Mouse (Mus musculus) cerebellum, postnatal 14 days (tissue): ENCODE data around the gene Entpd8.
A peak's percentile ranks its signal among the peaks of the same experiment; 100 is the strongest.

Source experiments
- DNase-seq, 2 experiments: peaks; one replicate each; pipeline ENCODE4 v3.0.0; 2021; ENCODE audit warnings: mixed read lengths in 2 of 2

Gene Entpd8

GRCm38 (mm10) chr2:25080076-25080475 lies at the start of gene Entpd8:
Entpd8 (plus strand) TSS chr2:25080304.
- no peak for DNase-seq

DNA sequence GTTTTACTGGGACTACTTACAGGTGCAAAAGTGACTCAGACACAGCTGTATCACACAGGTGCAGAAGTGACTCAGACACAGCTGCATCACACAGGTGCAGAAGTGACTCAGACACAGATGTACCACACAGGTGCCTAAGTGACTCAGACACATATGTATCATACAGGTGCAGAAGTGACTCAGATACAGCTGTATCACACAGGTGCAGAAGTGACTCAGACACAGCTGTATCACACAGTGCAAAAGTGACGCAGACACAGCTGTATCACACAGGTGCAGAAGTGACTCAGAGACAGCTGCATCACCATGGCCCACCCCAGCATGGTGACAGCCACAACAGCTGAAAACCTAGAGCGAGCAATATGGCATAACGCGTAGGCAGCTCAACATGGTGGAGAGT lies 45.1 kb upstream of the Entpd8 start:
- DNase-seq, result no peak

GRCm38 (mm10) chr2:25040089-25040488 lies 40.0 kb upstream of the Entpd8 start:
- no peak for DNase-seq

DNA sequence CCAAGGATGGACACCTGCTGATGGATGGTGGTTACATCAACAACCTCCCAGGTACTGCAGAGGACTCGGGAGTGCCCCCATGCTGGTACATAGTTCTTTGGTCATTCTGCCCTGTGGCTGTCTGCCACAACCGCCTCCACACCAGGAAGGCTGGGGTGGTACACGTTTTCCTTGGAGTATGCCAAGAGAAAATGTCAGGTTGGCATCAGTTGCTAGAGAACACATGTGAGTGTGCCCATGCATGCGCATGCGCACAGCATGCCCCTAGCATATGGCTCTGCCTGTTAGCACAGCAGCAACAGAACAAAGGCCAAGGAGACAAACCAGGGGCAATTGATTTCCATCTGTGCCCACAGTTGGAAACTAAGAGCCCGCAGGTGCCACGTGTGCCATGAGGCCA lies 29.2 kb upstream of the Entpd8 start:
- DNase-seq, result peak; percentile 82 to 89

DNA sequence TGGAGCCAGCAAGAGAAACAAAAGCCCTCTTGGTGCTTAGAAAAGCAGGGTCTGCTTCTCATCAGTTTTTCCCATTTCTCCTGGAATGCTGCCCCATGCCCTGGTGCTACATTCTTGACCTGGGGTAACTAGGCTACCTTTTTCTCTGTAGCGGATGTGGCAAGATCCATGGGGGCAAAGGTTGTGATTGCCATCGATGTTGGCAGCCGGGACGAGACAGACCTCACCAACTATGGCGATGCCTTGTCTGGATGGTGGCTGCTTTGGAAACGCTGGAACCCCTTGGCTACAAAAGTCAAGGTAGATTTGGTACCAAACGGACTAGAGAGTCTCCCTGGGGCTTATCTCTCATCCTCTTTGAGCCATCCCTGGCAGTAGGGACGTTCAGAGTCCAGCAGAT lies 28.7 kb upstream of the Entpd8 start:
- no peak for DNase-seq

GRCm38 (mm10) chr2:25053101-25053500 lies 27.0 kb upstream of the Entpd8 start:
- DNase-seq, result no peak

- peak; percentile 78 to 81 for DNase-seq
Observed at GRCm38 (mm10) chr2:25054221-25055067, 25.7 kb upstream of the Entpd8 start, which contains the start of gene Nsmf. Nsmf (plus strand) TSS chr2:25054355.

GRCm38 (mm10) chr2:25055068-25055405 lies 25.1 kb upstream of the Entpd8 start:
- DNase-seq, result peak; percentile 68 to 81

DNA sequence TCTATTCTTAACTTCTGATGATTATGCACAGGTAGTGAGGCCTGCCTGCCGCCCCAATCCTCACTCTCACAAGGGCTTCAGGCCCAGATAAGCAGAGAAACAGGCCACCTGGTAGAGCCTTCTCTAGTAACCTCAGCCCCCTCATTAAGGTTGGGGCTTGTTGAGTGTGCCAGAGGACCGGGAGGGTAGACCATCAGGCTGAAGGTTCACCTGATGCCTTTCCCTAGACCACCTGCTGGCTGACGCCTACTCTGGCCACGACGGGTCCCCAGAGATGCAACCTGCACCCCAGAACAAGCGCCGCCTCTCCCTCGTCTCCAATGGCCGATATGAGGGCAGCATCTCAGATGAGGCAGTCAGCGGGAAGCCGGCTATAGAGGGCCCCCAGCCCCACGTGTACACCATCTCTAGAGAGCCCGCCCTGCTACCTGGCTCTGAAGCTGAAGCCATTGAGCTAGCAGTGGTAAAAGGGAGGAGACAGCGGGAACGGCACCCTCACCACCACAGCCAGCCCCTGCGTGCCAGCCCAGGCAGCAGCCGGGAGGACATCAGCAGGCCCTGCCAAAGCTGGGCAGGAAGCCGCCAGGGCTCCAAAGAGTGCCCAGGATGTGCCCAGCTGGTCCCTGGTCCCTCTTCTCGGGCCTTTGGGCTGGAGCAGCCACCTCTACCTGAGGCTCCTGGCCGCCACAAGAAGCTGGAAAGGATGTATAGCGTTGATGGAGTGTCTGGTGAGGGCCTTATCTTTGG lies 24.5 kb upstream of the Entpd8 start:
- peak; percentile 32 for DNase-seq

DNA sequence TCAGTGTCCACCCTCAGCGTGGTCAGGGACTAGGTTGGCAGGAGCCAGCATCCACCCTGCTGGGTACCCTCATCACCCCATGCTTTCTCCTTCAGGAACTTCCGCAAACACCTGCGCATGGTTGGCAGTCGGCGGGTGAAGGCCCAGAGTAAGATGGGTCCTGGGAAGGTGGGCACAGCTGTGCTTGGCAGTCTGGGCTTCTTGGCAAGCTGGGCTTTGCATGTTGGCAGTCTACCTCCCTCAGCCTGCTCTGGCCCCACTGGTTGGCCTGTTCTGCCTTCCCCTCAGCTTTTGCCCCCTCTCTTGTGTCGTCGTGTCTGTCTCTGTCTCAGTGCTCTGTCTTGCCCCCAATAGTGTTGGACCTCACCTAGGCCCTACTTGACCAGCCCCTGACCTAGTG lies 21.2 kb upstream of the Entpd8 start:
- DNase-seq, result peak in 1 of 2 experiments; percentile 39

- no peak for DNase-seq
Observed at GRCm38 (mm10) chr2:25063523-25063922, 16.6 kb upstream of the Entpd8 start.

- no peak for DNase-seq
Observed at GRCm38 (mm10) chr2:25064285-25064684, 15.8 kb upstream of the Entpd8 start.

DNA sequence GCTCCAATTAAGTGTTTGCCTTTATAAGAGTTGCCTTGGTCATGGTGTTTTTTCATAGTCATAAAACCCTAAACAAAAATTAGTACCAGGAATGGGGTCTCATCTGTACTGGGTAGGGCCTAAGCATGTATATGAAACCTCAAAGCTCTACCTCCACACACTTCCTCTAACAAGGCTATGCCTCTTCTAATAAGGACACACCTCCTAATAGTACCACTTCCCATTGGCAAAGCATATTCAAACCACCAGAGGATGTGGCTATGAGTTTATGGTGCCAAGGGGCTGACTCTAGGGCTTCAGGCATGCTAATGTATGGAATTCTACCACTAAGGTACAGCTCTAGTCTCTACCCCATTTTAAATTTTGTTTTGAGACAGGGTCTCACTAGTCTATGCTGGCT lies 14.6 kb upstream of the Entpd8 start:
- no peak for DNase-seq

DNA sequence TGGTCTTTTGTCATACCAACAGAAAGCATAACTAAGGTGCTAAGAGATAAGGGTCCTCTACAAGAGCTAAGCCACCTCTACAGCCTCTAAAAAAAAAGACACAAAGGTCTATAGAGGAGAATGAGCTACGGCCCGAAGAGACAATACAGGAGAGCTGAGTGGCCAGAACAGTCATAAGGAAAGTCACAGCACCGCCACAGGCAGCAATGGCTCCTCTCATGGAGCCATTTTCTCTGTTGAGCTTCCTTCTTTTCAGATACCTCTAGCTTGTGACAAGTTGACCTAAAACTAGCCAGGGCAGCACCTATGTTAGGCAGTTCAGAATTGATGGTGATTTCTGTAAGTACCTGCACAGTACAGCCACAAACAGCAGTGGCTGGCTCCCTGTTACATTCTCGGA lies 13.6 kb upstream of the Entpd8 start:
- no peak for DNase-seq

DNA sequence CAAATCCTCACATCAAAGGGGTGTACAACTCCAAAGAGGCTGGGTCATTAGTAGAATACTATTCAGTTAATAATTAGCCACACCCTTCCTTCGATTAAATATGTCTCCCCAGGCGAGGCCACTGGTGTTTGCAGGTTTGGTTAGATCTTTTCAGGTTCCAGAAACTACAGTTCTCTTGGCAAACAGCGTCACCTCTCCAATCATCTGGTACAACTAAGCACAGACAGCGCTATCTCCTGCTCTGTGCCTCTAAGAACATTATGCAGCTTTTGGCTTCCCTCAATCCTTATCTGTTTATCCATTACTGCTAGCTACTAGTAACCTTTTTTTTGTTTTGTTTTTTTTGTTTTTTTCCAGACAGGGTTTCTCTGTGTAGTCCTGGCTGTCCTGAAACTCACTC lies 10.6 kb upstream of the Entpd8 start:
- DNase-seq, result no peak

DNA sequence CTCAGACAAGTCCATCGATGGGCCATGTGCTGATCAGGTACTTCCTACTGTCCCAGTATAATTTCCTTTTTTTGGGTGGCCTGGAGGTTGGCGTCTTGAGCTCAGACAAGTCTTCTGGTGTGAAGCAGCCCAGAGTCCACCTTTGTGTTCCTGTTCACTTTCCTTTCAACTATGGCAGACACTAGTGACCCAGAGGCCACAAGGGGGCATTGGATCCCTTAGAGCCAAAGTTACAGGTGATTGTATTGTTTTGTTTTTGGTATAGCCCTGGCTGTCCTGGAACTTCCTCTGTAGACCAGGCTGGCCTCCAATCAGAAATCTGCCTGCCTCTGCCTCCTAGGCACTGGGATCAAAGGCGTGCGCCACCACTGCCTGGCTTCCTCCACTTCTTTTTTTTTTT lies 7.7 kb upstream of the Entpd8 start:
- DNase-seq, result no peak

- no peak for DNase-seq
Observed at GRCm38 (mm10) chr2:25075506-25075905, 4.6 kb upstream of the Entpd8 start.

DNA sequence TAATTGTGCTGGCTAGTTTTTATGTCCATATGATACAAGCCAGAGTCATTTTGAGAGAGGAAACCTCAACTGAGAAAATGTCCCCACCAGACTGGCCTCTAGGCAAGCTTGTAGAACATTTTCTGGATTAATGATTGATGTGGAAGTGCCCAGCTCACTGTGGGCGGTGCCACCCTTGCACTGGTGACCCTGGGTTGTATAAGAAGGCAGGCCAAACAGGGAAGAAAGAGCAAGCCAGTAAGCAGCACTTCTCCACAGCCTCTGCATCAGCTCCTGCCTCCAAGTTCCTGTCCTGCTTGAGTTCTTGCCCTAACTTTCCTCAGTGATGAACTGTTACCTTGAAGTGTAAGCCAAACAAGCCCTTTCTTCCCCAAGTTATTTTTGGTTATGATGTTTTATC lies 1.1 kb upstream of the Entpd8 start:
- DNase-seq, result no peak

- DNase-seq, result no peak
Observed at GRCm38 (mm10) chr2:25083697-25084096, 3.6 kb downstream of the Entpd8 start.

GRCm38 (mm10) chr2:25085571-25085970 lies 5.5 kb downstream of the Entpd8 start:
- DNase-seq, result peak; percentile 41 to 51

- no peak for DNase-seq
Observed at GRCm38 (mm10) chr2:25087842-25088241, 7.7 kb downstream of the Entpd8 start.

GRCm38 (mm10) chr2:25088636-25089035 lies 8.5 kb downstream of the Entpd8 start:
- DNase-seq, result peak; percentile 56 to 62

DNA sequence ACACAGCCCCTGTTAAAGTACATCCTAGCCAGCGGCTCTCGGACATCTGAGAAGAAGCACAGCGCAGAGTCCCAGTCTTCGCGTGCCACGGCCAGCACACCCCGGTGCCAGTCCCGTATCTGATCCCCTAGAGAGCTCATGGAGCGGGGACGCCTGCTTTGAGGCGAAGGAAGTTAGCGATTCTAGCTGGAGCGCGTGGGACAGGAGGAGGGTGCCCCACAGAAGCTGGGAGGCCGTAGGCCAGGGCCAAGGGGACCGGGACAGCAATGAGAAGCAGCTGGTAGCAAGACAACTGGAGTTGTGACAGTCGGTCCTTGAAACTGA lies 14.6 kb downstream of the Entpd8 start:
- no peak for DNase-seq

DNA sequence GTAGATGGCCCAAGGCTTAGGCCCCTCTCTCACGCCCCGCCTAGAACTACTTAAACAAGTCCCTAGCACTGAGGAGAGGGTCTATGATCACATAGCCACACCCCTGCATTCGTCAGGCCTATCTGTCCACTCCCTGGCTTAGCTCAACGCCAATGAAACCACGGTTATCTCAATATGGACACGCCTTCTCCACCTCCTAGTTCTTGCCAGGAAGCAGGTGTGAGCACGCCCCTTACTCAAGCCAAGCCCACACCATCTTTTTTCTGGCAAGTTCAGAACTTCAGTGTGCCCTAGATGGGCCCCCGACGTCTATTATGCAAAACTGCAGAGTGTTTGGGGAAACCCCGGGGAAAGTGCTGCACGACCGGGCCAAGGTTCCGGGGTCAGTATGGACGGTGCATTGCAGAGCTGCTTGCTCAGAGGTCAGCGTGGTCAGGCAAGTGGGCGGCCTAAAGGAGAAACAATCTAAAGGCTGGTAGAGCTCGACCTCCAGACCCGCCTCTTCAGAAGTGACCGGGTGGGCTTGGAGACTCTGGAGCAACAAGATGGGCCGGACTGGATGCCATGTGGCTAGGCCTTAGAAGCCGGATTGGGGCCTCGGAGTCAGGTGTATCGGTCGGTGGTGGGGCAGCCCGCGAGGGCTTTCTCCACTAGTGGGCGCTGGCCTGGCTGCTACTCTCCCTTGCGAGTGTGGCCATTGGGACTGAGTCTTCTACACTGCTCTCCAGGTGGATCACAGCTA lies 15.2 kb downstream of the Entpd8 start, which contains the start of gene Noxa1:
TSS of gene Noxa1 (minus strand) at position 41 of the 742 bp plus-strand sequence.
- no peak for DNase-seq
